Mouse (Mus musculus): ENCODE results near the gene Rab11fip4. TPM values are rescaled to one million over a fixed set of nuclear protein-coding genes. Genes with fewer than 3 reads are reported as not detected.

Rab11fip4 gene
- total and polyA plus RNA-seq, 3 experiments = 0.05 TPM; not detected in 2

- peaks cover 15% of the 10 kb centered on the region for H3K27me3 ChIP-seq (ENCODE audit: insufficient read depth, low read length)
Observed at GRCm38 (mm10) chr11:79736232-79737006, 145.4 kb downstream of the Rab11fip4 start.

GRCm38 (mm10) chr11:79737126-79737697, 146.2 kb downstream of the Rab11fip4 start:
- no peaks in the 10 kb centered on the region for H3K36me3 ChIP-seq (replicated peaks)
- TF ChIP-seq TAL1 (conservative IDR thresholded peaks at IDR 0.05; ENCODE audit: low read depth, low read length) (no peak), CTCF (IDR thresholded peaks at IDR 0.05; ENCODE audit: low read depth, low read length) (no peak), POLR2AphosphoS5 (IDR thresholded peaks at IDR 0.05; ENCODE audit: insufficient replicate concordance, low read depth, low read length) (no peak), GATA2 (IDR thresholded peaks at IDR 0.05; ENCODE audit: borderline replicate concordance, low read depth, low read length) (no peak), GATA1 (IDR thresholded peaks at IDR 0.05; ENCODE audit: borderline replicate concordance, low read length) (no peak)
- H3K9me3 ChIP-seq (replicated peaks) = no peaks in the 10 kb centered on the region
- no peak overlapping the region for H3K4me3 ChIP-seq (ENCODE audit: low read depth, low read length)
- no peak for DNase-seq (ENCODE audit: low spot score)
- ATAC-seq (ENCODE audit: extremely low read depth, insufficient number of reproducible peaks, low FRiP score, poor library complexity, severe bottlenecking) = no peak
- H3K4me1 ChIP-seq (ENCODE audit: insufficient read depth, low read depth, low read length) = no peaks in the 10 kb centered on the region
- peaks cover 15% of the 10 kb centered on the region for H3K27me3 ChIP-seq (ENCODE audit: insufficient read depth, low read length)

More at GRCm38 (mm10) chr11:79736232-79737006, 145.4 kb downstream of the Rab11fip4 start:
- no peak overlapping the region for H3K4me3 ChIP-seq (ENCODE audit: low read depth, low read length)
- no peaks in the 10 kb centered on the region for H3K36me3 ChIP-seq (replicated peaks)
- DNase-seq (ENCODE audit: low spot score) (no peak), ATAC-seq (ENCODE audit: extremely low read depth, insufficient number of reproducible peaks, low FRiP score, poor library complexity, severe bottlenecking) (no peak)
- no peaks in the 10 kb centered on the region for H3K4me1 ChIP-seq (ENCODE audit: insufficient read depth, low read depth, low read length)
- TF ChIP-seq POLR2AphosphoS5 (IDR thresholded peaks at IDR 0.05; ENCODE audit: insufficient replicate concordance, low read depth, low read length) (no peak), CTCF (IDR thresholded peaks at IDR 0.05; ENCODE audit: low read depth, low read length) (no peak), GATA1 (IDR thresholded peaks at IDR 0.05; ENCODE audit: borderline replicate concordance, low read length) (no peak), GATA2 (IDR thresholded peaks at IDR 0.05; ENCODE audit: borderline replicate concordance, low read depth, low read length) (no peak), TAL1 (conservative IDR thresholded peaks at IDR 0.05; ENCODE audit: low read depth, low read length) (no peak)
- H3K9me3 ChIP-seq (replicated peaks) = no peaks in the 10 kb centered on the region

- no peaks in the 10 kb centered on the region for H3K4me1 ChIP-seq (ENCODE audit: insufficient read depth, low read depth, low read length)
Observed at GRCm38 (mm10) chr11:79737865-79738502, 147.0 kb downstream of the Rab11fip4 start.

GRCm38 (mm10) chr11:79738725-79739558, 147.9 kb downstream of the Rab11fip4 start:
- peaks cover 15% of the 10 kb centered on the region for H3K27me3 ChIP-seq (ENCODE audit: insufficient read depth, low read length)
- H3K4me1 ChIP-seq (ENCODE audit: insufficient read depth, low read depth, low read length) = no peaks in the 10 kb centered on the region
- no peak overlapping the region for H3K4me3 ChIP-seq (ENCODE audit: low read depth, low read length)
- ATAC-seq (ENCODE audit: extremely low read depth, insufficient number of reproducible peaks, low FRiP score, poor library complexity, severe bottlenecking) (no peak), DNase-seq (ENCODE audit: low spot score) (no peak)
- TF ChIP-seq POLR2AphosphoS5 (IDR thresholded peaks at IDR 0.05; ENCODE audit: insufficient replicate concordance, low read depth, low read length) = no peak
- H3K36me3 ChIP-seq (replicated peaks) = no peaks in the 10 kb centered on the region
- no peaks in the 10 kb centered on the region for H3K9me3 ChIP-seq (replicated peaks)

More at GRCm38 (mm10) chr11:79737865-79738502, 147.0 kb downstream of the Rab11fip4 start:
- TF ChIP-seq CTCF (IDR thresholded peaks at IDR 0.05; ENCODE audit: low read depth, low read length) = no peak
- TF ChIP-seq TAL1 (conservative IDR thresholded peaks at IDR 0.05; ENCODE audit: low read depth, low read length) = no peak
- TF ChIP-seq POLR2AphosphoS5 (IDR thresholded peaks at IDR 0.05; ENCODE audit: insufficient replicate concordance, low read depth, low read length) = no peak
- no peak for TF ChIP-seq GATA2 (IDR thresholded peaks at IDR 0.05; ENCODE audit: borderline replicate concordance, low read depth, low read length)
- no peak for TF ChIP-seq GATA1 (IDR thresholded peaks at IDR 0.05; ENCODE audit: borderline replicate concordance, low read length)
- no peaks in the 10 kb centered on the region for H3K9me3 ChIP-seq (replicated peaks)
- ATAC-seq (ENCODE audit: extremely low read depth, insufficient number of reproducible peaks, low FRiP score, poor library complexity, severe bottlenecking) (no peak), DNase-seq (ENCODE audit: low spot score) (no peak)
- H3K4me3 ChIP-seq (ENCODE audit: low read depth, low read length) = no peak overlapping the region
- H3K36me3 ChIP-seq (replicated peaks) = no peaks in the 10 kb centered on the region
- peaks cover 15% of the 10 kb centered on the region for H3K27me3 ChIP-seq (ENCODE audit: insufficient read depth, low read length)

GRCm38 (mm10) chr11:79740740-79741512, 149.9 kb downstream of the Rab11fip4 start:
- H3K4me1 ChIP-seq (ENCODE audit: insufficient read depth, low read depth, low read length) = no peaks in the 10 kb centered on the region
- ATAC-seq (ENCODE audit: extremely low read depth, insufficient number of reproducible peaks, low FRiP score, poor library complexity, severe bottlenecking) = no peak
- H3K36me3 ChIP-seq (replicated peaks) = no peaks in the 10 kb centered on the region
- H3K4me3 ChIP-seq (ENCODE audit: low read depth, low read length) = no peak overlapping the region
- TF ChIP-seq POLR2AphosphoS5 (IDR thresholded peaks at IDR 0.05; ENCODE audit: insufficient replicate concordance, low read depth, low read length) = no peak
- no peak for TF ChIP-seq CTCF (IDR thresholded peaks at IDR 0.05; ENCODE audit: low read depth, low read length)
- TF ChIP-seq GATA1 (IDR thresholded peaks at IDR 0.05; ENCODE audit: borderline replicate concordance, low read length) = no peak
- no peak for TF ChIP-seq GATA2 (IDR thresholded peaks at IDR 0.05; ENCODE audit: borderline replicate concordance, low read depth, low read length)
- TF ChIP-seq TAL1 (conservative IDR thresholded peaks at IDR 0.05; ENCODE audit: low read depth, low read length) = no peak
- H3K9me3 ChIP-seq (replicated peaks) = peaks cover 3% of the 10 kb centered on the region
- DNase-seq (ENCODE audit: low spot score) = no peak
- peaks cover 10% of the 10 kb centered on the region; the same call in 1 of the 2 replicates for H3K27me3 ChIP-seq (ENCODE audit: insufficient read depth, low read length)
